Mouse (Mus musculus): ENCODE data around the gene 4930453N24Rik.

DNA sequence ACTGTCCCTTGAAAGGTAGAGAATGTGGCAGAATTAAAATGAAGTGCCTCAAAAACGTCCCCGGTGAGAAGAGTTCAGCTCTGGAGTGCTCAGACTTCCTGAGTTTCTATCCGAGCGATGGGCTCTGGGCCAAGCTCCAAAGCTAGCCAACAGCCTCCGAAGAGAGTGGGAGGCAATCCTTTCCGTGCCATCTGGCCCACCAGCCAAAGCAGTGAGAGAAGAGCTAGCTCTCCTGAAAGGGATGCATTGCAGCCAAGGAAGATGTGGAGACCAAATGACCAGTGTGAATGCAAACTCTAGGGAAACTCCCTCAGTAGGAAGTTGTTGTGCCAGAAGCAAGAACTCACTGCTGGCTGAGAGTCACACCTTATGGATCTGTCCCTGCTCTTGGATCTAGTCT lies 59.1 kb downstream of the 4930453N24Rik start:
- TF ChIP-seq CTCF (IDR thresholded peaks at IDR 0.05): no peak
- TF ChIP-seq EP300 (IDR thresholded peaks at IDR 0.05): no peak

All from lung, postnatal 0 days (tissue).